Mouse (Mus musculus): ENCODE data around the gene Bst1.
A peak's percentile ranks its signal among the peaks of the same experiment; 100 is the strongest.

Bst1 gene

GRCm38 (mm10) chr5:43818695-43819094, at the start of gene Bst1:
Gene Bst1 (plus strand): TSS chr5:43818885.
- no peak for DNase-seq

GRCm38 (mm10) chr5:43770618-43771354, 47.9 kb upstream of the Bst1 start:
- DNase-seq, result no peak

GRCm38 (mm10) chr5:43771555-43771954, 47.1 kb upstream of the Bst1 start:
- no peak for DNase-seq

GRCm38 (mm10) chr5:43776407-43776806, 42.3 kb upstream of the Bst1 start:
- DNase-seq, result no peak

- DNase-seq, result no peak
Measured at GRCm38 (mm10) chr5:43776993-43777392, 41.7 kb upstream of the Bst1 start.

GRCm38 (mm10) chr5:43778583-43778982, 40.1 kb upstream of the Bst1 start:
- DNase-seq, result no peak

GRCm38 (mm10) chr5:43781423-43781976, 37.2 kb upstream of the Bst1 start:
- no peak for DNase-seq

GRCm38 (mm10) chr5:43781977-43782930, 36.4 kb upstream of the Bst1 start:
- peak; percentile 86 to 91 for DNase-seq

- DNase-seq, result no peak
Measured at GRCm38 (mm10) chr5:43783996-43784395, 34.7 kb upstream of the Bst1 start.

GRCm38 (mm10) chr5:43786607-43787006, 32.1 kb upstream of the Bst1 start:
- DNase-seq, result no peak

- DNase-seq, result no peak
Measured at GRCm38 (mm10) chr5:43787976-43788752, 30.5 kb upstream of the Bst1 start.

- no peak for DNase-seq
Measured at GRCm38 (mm10) chr5:43792354-43792753, 26.3 kb upstream of the Bst1 start.

- no peak for DNase-seq
Measured at GRCm38 (mm10) chr5:43799530-43799929, 19.2 kb upstream of the Bst1 start.

- no peak for DNase-seq
Measured at GRCm38 (mm10) chr5:43800700-43801099, 18.0 kb upstream of the Bst1 start.

- DNase-seq, result no peak
Measured at GRCm38 (mm10) chr5:43801253-43801652, 17.4 kb upstream of the Bst1 start.

GRCm38 (mm10) chr5:43801798-43802197, 16.9 kb upstream of the Bst1 start:
- DNase-seq, result no peak

GRCm38 (mm10) chr5:43805401-43805800, 13.3 kb upstream of the Bst1 start:
- DNase-seq, result peak; percentile 10 to 21

GRCm38 (mm10) chr5:43806340-43806739, 12.3 kb upstream of the Bst1 start:
- DNase-seq, result no peak

- no peak for DNase-seq
Measured at GRCm38 (mm10) chr5:43806914-43807313, 11.8 kb upstream of the Bst1 start.

GRCm38 (mm10) chr5:43807744-43808696, 10.7 kb upstream of the Bst1 start:
- peak; percentile 84 to 88 for DNase-seq

- DNase-seq, result no peak
Measured at GRCm38 (mm10) chr5:43810427-43811062, 8.1 kb upstream of the Bst1 start.

Measured in cerebellum, postnatal 14 days (tissue).